Mouse (Mus musculus) erythroblast, embryonic 14.5 days (primary cell): ENCODE data around the gene Gzmg. TPM values are rescaled to one million over a fixed set of nuclear protein-coding genes. Genes with fewer than 3 reads are reported as not detected.
"Not testable (repeated sequence)": the region's sequence is repeated elsewhere in the genome, so short reads cannot be mapped to it uniquely, and the experiment has no call there.

Source experiments
- H3K27me3 ChIP-seq: 2 replicates; pipeline ENCODE4 v1.6.1; 2012; ENCODE audit warnings: inconsistent platforms; ENCODE audit not compliant: control insufficient read depth
- H3K36me3 ChIP-seq: 2 replicates; pipeline ENCODE4 v1.6.1; 2012; ENCODE audit warnings: mild to moderate bottlenecking, inconsistent platforms; ENCODE audit not compliant: control insufficient read depth
- H3K4me1 ChIP-seq: 2 replicates; pipeline ENCODE4 v1.6.1; 2012; ENCODE audit warnings: inconsistent platforms; ENCODE audit not compliant: control insufficient read depth
- H3K4me3 ChIP-seq: replicated peaks from 2 replicates; pipeline ENCODE3; 2012; ENCODE audit warnings: moderate library complexity, mild to moderate bottlenecking, inconsistent platforms
- H3K9me3 ChIP-seq: 2 replicates; pipeline ENCODE4 v1.6.1; 2012; ENCODE audit warnings: low read length, inconsistent platforms, mixed read lengths; ENCODE audit not compliant: control insufficient read depth
- GATA1 ChIP-seq: IDR thresholded peaks from 2 replicates; pipeline ENCODE4 v1.6.1; 2012; ENCODE audit warnings: low read length, inconsistent platforms, mixed read lengths
- TAL1 ChIP-seq: IDR thresholded peaks from 3 replicates; pipeline ENCODE4 v1.6.1; 2012; ENCODE audit warnings: low read length, inconsistent platforms, mixed read lengths
- polyA plus RNA-seq: library from polyadenylated mRNA; stranded (reverse); fragments of >175 nt; gene quantifications from 2 replicates; pipeline ENCODE4 v1.2.3, GENCODE M21; 2012

Gzmg gene
- polyA plus RNA-seq, result not detected in 2 replicates

- not testable (repeated sequence) for H3K4me3 ChIP-seq, H3K4me1 ChIP-seq, H3K36me3 ChIP-seq, H3K27me3 ChIP-seq, H3K9me3 ChIP-seq
Measured at GRCm38 (mm10) chr14:56159479-56159878, at the start of gene Gzmg. Gene Gzmg, minus strand, starts transcription at chr14:56159579.

- no peaks in the 10 kb centered on the region for H3K9me3 ChIP-seq
Measured at GRCm38 (mm10) chr14:56205613-56206012, 46.2 kb upstream of the Gzmg start.

GRCm38 (mm10) chr14:56205021-56205420, 45.6 kb upstream of the Gzmg start:
- H3K9me3 ChIP-seq, H3K4me1 ChIP-seq, H3K4me3 ChIP-seq, H3K36me3 ChIP-seq, H3K27me3 ChIP-seq: not testable (repeated sequence)

More at GRCm38 (mm10) chr14:56205613-56206012, 46.2 kb upstream of the Gzmg start:
- Histone ChIP-seq H3K4me1 (no peaks in the 10 kb centered on the region), H3K4me3 (no peak overlapping the region), H3K27me3 (no peaks in the 10 kb centered on the region), H3K36me3 (no peaks in the 10 kb centered on the region)
- no peak for TF ChIP-seq GATA1

- Histone ChIP-seq H3K9me3 (no peaks in the 10 kb centered on the region), H3K27me3 (no peaks in the 10 kb centered on the region), H3K4me1 (no peaks in the 10 kb centered on the region), H3K36me3 (no peaks in the 10 kb centered on the region), H3K4me3 (no peak overlapping the region)
- TF ChIP-seq GATA1 (no peak), TAL1 (no peak)
Measured at GRCm38 (mm10) chr14:56203975-56204374, 44.6 kb upstream of the Gzmg start.

- Histone ChIP-seq H3K9me3 (0 out of 2 replicates have a peak, but pooled peaks cover 2% of the 10 kb centered on the region), H3K36me3 (no peaks in the 10 kb centered on the region), H3K4me3 (no peak overlapping the region), H3K4me1 (no peaks in the 10 kb centered on the region), H3K27me3 (no peaks in the 10 kb centered on the region)
- TF ChIP-seq TAL1 (no peak), GATA1 (no peak)
Measured at GRCm38 (mm10) chr14:56186946-56187345, 27.6 kb upstream of the Gzmg start.

- no peaks in the 10 kb centered on the region for H3K27me3 ChIP-seq
- no peak overlapping the region for H3K4me3 ChIP-seq
- H3K36me3 ChIP-seq, result no peaks in the 10 kb centered on the region
- H3K4me1 ChIP-seq, result no peaks in the 10 kb centered on the region
- TF ChIP-seq TAL1 (no peak), GATA1 (no peak)
- H3K9me3 ChIP-seq, result 0 out of 2 replicates have a peak, but pooled peaks cover 2% of the 10 kb centered on the region
Measured at GRCm38 (mm10) chr14:56186521-56186920, 27.1 kb upstream of the Gzmg start.

- H3K4me1 ChIP-seq, H3K9me3 ChIP-seq, H3K36me3 ChIP-seq, H3K27me3 ChIP-seq, H3K4me3 ChIP-seq: not testable (repeated sequence)
Measured at GRCm38 (mm10) chr14:56177651-56178050, 18.3 kb upstream of the Gzmg start.

GRCm38 (mm10) chr14:56174499-56174898, 15.1 kb upstream of the Gzmg start, which contains the start of gene Gzmn:
Gene Gzmn, minus strand, starts transcription at chr14:56174599.
- Histone ChIP-seq H3K36me3 (no peaks in the 10 kb centered on the region), H3K4me3 (no peak within 1 kb of the TSS), H3K4me1 (no peaks in the 10 kb centered on the region), H3K27me3 (no peaks in the 10 kb centered on the region), H3K9me3 (no peaks in the 10 kb centered on the region)
- TF ChIP-seq TAL1 (no peak), GATA1 (no peak)

- Histone ChIP-seq H3K4me1 (no peaks in the 10 kb centered on the region), H3K9me3 (no peaks in the 10 kb centered on the region), H3K27me3 (no peaks in the 10 kb centered on the region), H3K4me3 (no peak overlapping the region), H3K36me3 (no peaks in the 10 kb centered on the region)
- no peak for TF ChIP-seq GATA1
- no peak for TF ChIP-seq TAL1
Measured at GRCm38 (mm10) chr14:56173396-56173795, 14.0 kb upstream of the Gzmg start.

- no peaks in the 10 kb centered on the region for H3K9me3 ChIP-seq
- no peaks in the 10 kb centered on the region for H3K36me3 ChIP-seq
- H3K4me1 ChIP-seq, result no peaks in the 10 kb centered on the region
- H3K4me3 ChIP-seq, result no peak overlapping the region
- no peak for TF ChIP-seq GATA1
- TF ChIP-seq TAL1, result no peak
- no peaks in the 10 kb centered on the region for H3K27me3 ChIP-seq
Measured at GRCm38 (mm10) chr14:56172744-56173143, 13.4 kb upstream of the Gzmg start.
